Mouse (Mus musculus): ENCODE data around the gene Chd9. TPM values are rescaled to one million over a fixed set of nuclear protein-coding genes. Genes with fewer than 3 reads are reported as not detected.

Gene Chd9
- total RNA-seq, 4 experiments from 2014 or later, result 37.4 to 51.6 (median 46.4) TPM

DNA sequence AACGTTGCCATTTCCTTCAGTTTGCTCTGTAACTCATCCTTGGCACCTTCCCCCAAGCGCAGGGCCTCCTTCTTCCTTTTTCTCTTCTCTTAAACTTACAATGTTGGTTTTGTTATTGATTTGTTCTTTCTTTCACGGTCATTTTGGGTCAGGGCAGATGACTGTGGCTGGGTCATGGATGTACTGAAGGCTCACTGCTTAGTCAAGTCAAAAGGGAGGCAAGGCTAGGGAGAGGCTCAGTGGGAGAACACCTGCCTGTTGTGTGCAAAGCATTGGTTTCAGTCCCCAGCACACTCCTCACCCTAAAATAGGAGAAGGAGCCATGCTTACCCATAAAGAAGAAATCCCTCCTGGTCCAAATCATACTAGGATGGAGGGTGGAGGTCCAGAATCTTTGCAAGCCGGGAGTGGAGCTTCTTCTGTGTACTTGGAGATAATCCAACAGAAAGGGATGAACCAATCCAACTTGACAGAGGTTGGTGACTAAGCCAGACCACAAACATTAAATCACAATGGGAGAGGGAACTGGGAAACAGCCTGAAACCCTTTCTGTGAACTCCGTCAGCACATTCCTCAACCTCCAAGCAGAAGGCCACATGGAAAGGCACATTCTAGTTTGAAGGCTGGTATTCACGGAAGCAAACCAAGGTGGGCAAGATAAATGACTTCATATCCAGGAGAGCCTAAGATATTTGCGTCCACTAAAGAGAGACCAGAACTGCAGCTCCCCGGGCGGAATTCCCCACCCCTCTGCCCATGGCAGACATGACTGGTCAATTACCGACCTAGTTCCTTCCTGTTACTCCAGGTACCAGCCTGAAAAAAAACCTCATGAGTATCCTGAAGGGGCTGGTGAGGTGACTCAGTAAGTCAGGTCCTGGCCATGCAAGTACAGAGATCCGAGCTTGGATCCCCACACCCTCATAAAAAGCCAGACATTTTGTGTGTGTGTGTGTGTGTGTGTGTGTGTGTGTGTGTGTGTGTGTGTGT lies 11.9 kb downstream of the Chd9 start:
- no peak for DNase-seq (ENCODE audit: low spot score)

DNA sequence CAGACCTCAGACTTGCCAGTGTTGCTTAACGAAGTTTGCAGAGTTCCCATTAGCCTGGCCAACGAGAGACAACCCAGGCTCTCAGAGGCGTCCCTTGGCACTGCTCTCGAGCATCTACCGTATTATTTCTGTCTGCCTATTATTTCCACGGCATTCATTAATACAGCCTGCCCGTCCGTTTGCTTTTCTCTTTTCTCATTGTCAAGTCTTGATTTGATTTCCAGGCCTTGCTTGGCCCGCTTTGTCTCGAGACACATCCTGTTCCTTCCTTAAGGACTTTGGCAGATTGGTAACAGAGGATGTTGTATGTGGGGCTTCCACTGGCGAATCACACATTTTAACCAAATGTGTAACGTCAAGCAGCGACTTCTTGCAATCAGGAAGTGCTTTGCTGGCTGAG lies 13.2 kb downstream of the Chd9 start:
- DNase-seq (ENCODE audit: low spot score), result peak; percentile 84

DNA sequence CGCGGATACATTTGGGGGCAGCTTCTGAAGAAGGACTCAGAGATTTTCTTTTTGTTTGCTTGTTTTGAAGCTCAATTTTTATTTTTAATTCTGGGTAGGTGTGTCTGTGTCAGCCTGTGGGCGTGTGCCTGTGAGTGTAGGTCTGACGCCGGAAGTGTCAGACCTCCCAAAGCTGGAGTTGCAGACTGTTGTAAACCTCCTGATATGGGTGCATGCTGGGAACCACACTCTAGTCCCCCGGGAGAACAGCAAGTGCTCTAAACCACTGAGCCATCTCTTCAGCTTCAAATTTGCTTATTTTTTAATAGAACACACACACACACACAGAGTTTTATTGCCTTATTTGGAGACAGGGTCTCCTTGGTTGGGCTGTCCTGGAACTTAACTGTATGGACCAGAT lies 15.0 kb downstream of the Chd9 start:
- no peak for DNase-seq (ENCODE audit: low spot score)

DNA sequence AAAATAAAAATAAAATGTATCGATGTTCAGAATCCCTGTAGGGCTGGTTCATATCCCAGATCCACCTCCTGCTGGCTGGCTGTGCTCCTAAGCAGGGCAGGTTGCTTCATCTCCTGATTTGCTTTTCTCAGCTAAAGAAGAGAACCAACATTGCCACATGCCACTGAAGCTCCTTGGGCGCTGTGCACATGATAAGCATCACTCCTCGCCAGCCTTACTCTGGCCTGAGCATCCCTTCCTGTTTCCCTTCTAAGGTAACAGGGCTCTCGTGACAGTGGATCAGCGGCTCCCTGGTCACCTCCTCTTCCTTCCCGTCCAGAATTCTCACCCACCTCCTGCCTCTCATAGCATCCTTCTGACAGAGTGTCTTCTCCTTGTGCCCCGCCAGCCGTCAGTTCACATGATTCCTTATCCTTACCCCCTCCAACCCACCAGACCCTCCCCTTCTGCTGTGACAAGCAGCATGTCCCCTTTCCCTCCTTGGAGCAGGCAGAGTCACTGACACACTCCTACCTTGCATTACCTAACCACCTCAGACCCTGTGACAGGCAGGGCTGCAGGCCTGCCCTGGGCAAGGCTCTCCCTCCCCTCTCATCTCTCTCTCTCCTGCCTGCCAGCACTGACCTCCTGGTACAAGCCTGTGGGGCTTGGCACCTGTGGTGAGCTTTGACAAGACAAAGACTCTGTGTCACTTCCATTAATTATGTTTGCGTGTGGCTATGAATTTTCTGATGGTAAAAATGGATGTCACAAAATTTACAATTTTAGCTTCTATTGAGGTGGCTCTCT lies 16.2 kb downstream of the Chd9 start:
- no peak for DNase-seq (ENCODE audit: low spot score)

DNA sequence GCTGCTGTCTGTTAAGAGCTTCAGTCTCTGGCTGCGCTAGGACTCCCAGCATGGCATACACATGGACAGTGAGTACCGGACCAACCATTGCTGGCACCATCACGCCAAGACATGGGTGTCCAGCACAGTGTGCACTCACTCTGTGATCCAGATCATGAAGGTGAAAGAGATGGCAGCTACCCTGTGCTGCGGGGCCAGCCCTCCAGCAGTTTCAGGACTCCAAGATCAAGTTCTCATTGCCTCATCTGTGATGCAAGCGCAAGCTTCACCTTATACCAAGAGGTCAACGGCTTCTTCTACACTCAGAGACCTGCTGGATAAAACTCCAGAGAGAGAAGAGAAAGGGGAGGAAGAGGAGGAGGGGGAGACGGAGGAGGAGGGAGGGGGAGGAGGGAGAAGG lies 19.8 kb downstream of the Chd9 start:
- DNase-seq (ENCODE audit: low spot score), result no peak

DNA sequence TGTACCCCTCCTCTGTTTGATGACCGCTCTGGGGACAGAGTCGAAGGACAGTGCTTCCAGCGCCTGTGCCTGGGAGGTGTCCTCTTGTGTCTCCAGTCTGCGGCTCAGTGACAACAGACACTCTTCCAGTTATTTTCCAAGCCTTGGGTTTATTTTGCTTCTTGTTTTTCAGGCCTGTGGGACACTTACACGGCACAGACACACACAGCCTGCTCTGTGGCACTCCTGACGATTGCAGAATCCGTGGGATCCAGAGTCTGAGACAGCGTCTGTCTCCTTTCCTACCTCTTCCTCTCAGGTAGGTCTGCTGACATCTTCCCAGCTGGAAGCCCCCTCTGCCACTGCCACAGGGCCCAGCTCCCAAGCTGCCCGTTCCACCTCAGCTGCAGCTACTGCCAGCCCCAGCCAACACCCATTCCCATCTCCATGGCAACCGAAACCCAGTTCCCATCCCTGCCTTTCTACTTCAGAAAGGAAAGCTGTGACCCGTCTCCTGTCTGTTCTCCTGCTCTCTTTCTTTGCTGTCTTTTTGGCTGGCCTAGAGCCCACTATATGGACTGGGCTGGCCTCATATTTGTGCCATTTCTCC lies 21.4 kb downstream of the Chd9 start:
- DNase-seq (ENCODE audit: low spot score), result no peak

DNA sequence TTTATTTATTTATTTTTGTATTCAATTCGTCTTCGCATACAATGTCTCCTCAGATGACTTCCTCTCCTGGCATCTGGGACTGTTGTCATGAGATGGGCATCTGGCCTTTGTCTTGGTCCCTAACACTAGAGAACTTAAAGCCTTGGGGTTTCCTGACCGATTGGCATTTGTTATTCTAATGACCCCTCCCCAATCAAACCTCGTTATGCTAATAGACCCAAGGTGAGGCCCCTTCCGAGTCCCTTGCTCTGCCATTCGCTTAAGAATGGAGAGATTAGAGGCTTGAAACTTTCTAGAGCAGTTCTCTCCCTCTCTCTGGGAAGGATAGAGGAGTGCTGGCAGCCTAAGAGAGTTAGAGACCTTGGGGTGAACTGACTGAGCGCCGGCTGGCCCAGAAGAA lies 23.4 kb downstream of the Chd9 start:
- DNase-seq (ENCODE audit: low spot score), result no peak

DNA sequence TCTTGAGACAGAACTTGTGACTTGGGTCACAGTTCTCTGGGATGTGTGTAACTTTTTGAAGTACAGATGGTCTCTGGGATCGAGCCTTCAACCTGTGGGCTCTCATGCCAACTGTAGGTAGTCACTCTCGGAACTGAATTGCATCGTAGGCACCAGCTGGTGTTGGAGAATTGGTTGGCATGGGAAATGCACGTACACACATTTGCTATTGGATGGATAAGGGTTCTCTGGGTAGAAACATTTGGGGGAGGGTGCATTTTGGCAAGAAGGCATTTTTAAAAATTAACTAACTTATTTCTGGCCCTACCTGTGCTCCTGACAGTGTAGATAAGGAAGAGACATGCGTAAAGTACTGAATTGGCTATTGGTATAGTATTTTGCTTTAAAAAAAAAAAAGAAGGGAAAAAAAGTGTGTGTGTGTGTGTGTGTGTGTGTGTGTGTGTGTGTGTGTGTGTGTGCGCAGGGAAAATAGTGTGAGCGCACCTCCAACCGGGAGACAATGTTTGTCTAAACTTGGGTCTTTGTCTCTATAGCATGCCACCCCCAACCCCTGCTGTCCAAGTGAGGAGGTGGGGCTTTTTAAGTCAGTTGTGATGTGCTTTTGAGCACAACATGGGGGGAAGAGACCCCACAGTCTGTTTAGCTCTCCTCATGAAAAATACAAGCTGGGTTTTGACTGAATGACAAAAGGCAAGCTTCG lies 26.0 kb downstream of the Chd9 start:
- no peak for DNase-seq (ENCODE audit: low spot score)

DNA sequence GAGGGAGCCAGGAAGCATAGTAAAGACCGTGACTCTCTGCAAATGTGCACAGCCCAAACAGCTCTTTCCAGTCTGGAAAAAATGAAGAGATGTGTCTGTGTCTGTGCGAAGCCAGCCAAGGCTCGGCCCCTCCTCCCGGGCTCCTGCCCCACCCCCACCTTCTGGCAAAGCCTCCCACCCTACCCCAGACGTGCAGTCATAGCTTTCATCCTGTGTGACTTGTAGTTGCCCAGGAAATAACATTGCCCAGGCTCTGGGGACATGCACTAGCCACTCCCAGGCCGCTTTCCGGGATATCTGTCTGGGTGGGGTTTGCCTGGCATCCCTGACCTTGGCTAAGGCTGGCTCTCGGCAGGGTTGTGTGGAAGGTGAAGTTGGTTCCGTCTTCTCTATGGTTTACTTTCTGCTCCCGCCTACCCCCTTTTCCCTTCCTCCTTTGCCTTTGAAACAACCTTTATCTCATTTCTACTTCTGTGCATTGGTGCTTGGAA lies 26.6 kb downstream of the Chd9 start:
- no peak for DNase-seq (ENCODE audit: low spot score)

DNA sequence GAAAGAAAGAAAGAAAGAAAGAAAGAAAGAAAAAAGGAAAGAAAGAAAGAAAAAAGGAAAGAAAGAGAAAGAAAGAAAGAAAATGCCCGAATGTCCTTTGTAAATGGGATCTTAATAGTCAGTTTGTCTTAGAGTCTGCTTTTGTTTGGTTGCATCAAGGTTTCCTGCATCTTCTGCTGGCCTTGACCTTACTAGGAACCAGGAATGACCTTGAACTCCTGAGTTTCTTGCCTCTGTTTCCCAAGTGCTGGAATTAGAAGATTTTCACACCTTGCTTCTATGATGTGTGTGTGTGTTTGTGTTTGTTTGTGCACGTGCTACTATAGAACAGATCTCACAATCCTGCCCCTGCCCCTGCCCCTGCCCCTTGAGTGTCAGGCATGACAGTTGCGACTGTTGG lies 28.0 kb downstream of the Chd9 start:
- no peak for DNase-seq (ENCODE audit: low spot score)

DNA sequence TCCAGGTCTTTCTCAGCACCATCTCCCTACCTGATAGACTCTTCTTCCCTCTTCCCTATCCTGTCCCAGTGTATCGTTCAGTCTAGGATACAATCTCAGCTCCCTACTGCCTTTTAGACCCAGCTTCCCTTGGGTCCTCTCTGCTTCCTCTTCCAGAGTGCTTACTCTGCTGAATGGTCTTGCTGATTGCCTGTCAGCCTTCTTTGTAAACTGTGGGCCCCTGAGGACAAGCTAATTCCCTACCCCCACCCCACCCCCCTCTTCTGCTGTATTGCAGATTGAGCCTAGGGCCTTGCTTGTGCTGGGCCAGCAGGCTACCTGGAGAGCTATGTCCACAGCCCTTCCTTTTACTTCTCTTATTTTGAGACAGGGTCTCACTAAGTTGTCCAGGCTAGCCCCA lies 28.8 kb downstream of the Chd9 start:
- DNase-seq (ENCODE audit: low spot score), result no peak

DNA sequence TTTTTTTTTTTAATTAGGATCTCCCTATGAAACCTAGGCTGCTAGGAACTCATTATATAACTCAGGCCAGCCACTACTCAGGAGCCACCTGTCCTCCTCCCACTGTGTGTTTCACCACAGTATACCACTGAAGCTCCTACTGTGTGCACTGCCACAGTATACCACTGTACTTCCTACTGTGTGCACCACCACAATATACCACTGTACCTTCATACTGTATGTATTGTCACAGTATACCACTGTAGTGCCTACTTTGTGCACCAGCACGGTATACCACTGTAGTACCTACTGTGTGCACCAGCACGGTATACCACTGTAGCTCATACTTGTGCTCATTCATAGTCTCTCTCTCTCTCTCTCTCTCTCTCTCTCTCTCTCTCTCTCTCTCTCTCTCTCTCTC lies 29.9 kb downstream of the Chd9 start:
- no peak for DNase-seq (ENCODE audit: low spot score)

DNA sequence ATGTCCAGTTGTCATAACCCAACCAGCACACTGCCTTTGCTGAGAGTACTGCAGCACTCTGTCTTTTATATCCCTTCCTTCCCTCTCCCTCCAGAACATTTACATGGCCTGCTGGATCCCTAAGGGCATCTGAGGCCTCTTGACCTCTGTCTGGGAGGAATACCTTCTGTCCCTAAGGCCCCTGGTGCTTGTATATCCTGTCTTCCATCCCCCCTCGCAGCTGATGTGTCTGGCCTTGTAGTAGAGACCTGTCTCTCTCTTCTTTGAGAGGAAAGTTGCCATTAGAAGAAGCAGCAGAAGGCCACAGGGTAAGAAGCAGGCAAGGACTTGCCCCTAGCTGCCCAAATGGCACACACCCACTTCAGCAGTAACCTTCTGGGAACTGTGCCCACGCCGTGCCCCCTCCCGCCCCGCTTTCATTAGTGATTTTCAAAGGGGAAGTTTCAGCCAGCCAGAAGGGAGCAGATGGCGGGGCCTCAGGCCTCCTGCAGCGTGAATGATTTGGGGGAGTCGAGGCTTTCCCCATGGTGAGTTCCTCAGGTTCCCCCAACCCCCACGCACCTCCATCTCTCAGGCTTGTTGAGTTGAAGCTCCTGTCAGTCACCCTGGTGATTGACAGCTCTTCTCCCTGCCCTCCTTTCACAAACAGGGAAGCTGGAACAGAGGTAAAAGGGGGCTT lies 33.3 kb downstream of the Chd9 start:
- no peak for DNase-seq (ENCODE audit: low spot score)

DNA sequence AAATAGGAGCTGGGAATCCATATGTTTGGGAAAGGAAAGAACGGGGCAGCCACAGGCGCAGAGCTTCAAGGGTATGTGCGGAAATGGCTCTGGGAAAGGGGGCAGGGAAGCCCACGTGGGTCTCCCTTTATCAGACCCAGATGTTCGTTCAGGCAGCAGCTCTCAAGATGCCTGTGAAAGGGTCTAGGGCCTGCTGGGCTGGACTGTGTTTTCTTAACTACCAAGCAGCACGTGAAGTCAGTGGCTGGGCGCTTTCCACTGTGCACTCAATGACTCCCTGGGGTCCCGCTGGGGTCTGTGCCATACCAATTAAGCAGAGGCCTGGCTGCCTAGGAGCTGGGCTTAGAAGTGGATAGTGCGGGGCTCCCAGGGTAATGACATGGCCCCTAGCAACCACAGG lies 33.9 kb downstream of the Chd9 start:
- no peak for DNase-seq (ENCODE audit: low spot score)

DNA sequence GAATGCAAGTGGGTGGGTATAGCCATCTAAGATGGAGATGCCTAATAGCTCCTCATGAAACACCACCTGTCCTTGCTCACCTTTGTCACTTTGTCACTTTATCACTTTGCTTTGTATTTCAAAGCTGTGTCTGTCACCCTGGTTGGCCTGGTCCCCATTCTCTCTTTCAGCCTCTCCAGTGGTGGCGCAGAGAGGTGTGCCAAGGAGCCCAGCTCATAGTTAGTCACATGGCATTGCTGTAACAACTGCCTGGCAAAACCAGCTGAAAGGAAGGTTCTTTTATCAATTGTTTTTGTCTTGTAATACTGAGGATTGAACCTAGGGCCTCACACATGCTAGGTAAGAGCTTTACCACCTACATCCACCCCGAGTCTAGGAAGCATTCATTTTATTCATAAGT lies 38.9 kb downstream of the Chd9 start:
- DNase-seq (ENCODE audit: low spot score), result no peak

DNA sequence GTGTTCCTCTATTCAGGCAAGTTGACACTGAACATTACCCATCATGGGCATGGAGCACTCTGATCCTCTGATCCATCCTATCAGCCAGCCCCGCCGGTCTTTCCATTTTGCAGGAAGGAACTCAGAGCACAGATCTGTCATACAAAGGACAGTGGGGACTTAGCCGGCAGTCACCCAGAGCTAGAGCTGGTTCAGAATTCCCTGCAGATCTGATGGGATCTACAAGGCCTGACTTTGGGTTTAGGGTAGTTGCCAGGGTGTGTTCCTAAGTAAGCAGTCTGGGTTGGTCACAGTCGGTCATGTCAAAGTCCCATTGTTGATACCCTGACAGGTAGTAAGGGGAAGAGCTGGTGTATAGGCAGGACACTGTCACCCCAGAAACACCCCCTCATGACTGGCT lies 39.8 kb downstream of the Chd9 start:
- no peak for DNase-seq (ENCODE audit: low spot score)

DNA sequence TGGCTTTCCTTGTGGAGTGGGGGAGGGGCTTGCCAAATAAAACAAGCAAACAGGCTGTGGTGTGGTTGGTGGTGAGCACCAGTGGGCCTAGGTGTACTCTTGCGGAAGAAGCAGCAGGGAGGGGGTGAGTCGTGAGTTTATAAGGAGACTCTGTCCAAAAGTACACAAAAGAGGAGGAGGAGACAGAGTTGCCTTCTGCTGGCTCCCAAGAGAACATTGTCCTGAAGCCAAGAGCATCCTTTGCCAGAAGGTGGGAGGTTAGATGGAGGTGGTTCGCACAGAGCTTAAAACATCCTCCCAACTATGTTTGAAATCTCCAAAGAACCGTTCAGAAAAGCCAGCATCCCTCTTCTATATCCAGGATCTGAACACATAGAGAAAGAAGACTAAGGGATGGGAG lies 40.2 kb downstream of the Chd9 start:
- peak; percentile 48 for DNase-seq (ENCODE audit: low spot score)

DNA sequence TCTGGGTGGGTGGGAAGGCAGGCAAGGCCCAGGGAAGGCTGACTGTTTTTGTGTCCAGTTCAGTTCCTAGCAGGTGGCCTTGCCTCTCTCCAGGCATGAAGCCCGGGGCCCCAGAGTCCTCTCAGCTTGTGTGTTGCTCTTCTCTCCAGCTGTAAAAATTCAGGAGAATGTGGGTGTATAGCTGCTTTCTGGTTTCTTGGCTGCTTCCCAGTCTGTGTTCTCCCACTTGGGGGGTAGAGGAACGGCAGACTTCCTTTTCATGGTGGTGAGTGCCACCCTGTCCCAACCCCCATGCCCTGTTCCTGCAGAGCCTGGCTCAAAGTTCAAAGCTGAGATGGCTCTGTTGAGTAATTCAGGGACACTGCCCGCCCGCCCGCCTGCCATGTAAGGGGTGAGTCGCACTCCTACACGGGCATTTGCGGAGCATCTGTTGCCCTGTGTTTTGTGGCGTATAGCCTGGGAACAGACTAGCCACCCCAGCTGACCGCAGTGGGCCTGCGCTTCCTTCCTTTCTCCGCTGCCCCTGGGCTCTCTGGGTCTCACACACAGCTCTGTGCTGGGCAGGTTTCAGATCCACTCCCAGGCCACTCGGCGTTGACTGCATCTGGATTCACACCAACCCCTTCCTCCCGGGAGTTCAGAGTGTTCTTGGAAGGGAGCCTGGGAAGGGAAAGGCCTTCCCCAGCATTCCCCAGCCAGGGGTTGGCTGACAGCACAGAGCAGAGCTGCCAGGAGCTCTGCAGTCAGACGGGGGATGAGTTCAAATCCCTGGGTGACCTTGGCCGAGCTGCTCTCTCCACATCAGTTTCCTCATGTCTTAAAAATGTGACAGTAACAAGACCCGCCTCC lies 41.1 kb downstream of the Chd9 start:
- peak; percentile 99 for DNase-seq (ENCODE audit: low spot score)

DNA sequence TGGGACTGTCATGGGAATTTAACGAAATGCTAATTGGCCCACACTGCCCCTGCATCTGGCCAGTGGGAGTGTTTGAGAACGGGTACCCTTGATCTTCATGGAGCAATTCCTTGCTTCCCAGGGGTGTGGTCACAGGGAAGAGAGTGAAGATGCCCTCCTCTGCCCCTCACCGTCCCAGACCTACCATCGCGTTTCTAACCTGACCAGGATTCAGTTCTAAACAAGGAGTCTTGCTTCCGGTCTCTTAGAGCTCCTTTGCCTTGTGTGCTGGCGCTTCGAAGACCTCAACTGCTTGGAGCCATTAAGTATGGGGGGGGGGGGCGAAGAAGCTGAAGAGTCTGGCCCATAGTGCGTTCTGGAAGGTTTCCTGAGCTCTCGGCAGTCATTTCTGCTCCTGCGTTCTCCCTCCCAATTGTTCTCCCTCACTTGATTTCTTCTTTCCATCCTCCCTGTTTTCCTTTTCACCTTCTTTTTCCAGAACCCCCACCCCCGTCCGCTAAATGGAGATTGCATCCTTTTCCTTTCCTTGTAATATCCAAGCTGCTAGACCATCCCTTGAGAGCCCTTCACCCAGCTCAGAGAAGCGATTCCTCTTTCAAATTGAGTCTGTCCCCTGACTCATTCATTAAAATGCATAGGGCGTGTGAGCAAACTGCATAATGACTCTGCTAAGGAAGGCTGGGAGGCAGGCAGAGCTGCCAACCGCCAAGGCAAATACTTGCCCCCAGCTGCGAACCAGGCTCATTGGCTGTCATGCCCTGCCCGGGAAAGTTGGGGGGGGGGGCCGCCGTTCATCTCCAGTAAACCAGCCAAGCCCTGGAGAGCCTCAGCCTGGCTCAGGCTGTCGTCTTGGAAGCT lies 42.0 kb downstream of the Chd9 start:
- DNase-seq (ENCODE audit: low spot score), result no peak

All from heart, adult 8-10 months (tissue).